ENCODE assay signal across 8 mouse cellular contexts in the genomic region with DNA sequence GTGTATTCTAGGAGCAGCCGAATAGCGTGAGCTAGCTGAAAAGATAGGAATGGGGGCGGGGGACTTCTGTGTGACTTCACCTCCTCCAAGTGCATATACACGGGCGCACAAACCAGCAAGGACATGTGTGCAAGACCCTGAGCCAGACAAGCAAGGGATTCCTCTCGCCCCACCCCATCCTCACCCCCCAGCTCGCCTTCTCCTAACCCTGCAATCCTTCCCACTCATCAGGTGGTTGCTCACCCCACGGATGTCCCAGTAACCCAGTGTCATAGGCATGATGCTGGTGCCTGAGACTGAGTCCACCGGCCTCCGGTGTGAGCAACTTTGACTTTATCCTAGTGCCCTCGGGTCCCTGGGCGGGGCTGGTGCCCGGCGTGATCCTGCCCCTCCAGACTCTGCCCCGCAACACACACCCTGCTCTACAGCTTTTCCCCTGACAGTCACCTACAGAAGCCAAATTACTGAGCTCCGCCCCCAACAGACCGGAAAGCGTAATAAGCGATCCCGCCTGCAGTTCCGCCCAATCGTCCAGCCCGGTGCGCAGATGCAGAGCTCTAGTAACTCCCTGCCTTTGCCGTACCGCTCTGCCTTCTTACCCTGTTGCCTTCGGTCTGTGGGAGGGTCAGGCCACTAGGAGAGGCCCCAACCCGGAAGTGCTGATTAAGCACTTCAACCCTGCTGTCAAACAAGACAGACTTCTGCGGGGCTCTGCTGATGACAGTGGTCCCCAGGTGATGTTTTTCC. TPM values are rescaled to one million over a fixed set of nuclear protein-coding genes. Genes with fewer than 3 reads are reported as not detected.
DNase-seq lines count a peak whose midpoint lies in the region; ATAC-seq and TF ChIP-seq lines count a peak whose summit lies in the region.

A gene (minus strand): TSS at position 501 of the 747 bp plus-strand sequence.

- H3K9me3 ChIP-seq in hindbrain, postnatal 0 days (ENCODE audit: low read length) = no peaks in the 10 kb centered on the region

- H3K27me3 ChIP-seq in hindbrain, postnatal 0 days (ENCODE audit: insufficient read depth, low read length) = no peaks in the 10 kb centered on the region

- peak; percentile 91 for ATAC-seq in hindbrain, postnatal 0 days

- peak within 1 kb of the TSS; percentile 74; the same call in 1 of the 2 replicates for H3K27ac ChIP-seq in hindbrain, postnatal 0 days

- peak; percentile 29 for TF ChIP-seq CTCF in hindbrain, postnatal 0 days (IDR thresholded peaks at IDR 0.05; ENCODE audit: low read depth)

- H3K4me1 ChIP-seq in hindbrain, postnatal 0 days (ENCODE audit: insufficient read depth, low read length) = peaks cover 11% of the 10 kb centered on the region

- DNase-seq in adrenal gland, adult (ENCODE audit: inconsistent age in 2 of 2, low spot score in 1 of 2) = peak; percentile 93 to 97
- peak; percentile 91 for DNase-seq in embryo, embryonic 10 days (ENCODE audit: low spot score)
- DNase-seq in gastrocnemius, adult 8-10 months (ENCODE audit: low spot score in 2 of 2) = peak; percentile 83 to 88
- peak; percentile 90 for DNase-seq in hindbrain, postnatal 0 days (ENCODE audit: low spot score)
- DNase-seq in left cerebral cortex, adult 18-20 months (ENCODE audit: low spot score in 2 of 2) = peak; percentile 86
- peak; percentile 90 to 94 for DNase-seq in lung, postnatal 4 days
- DNase-seq in retina, postnatal 1 day = peak; percentile 87
- peak; percentile 85 for DNase-seq in thymus, postnatal 4 days

- 6% methylated on average over 29 of the region's 29 CpGs for WGBS in hindbrain, postnatal 0 days

- no peaks in the 10 kb centered on the region for H3K36me3 ChIP-seq in hindbrain, postnatal 0 days (ENCODE audit: insufficient read depth, low read length)

- peak within 1 kb of the TSS; percentile 48 for H3K4me3 ChIP-seq in hindbrain, postnatal 0 days (ENCODE audit: low read length)

- peak within 1 kb of the TSS; percentile 60 for H3K9ac ChIP-seq in hindbrain, postnatal 0 days (replicated peaks; ENCODE audit: low read length)

- peak within 1 kb of the TSS; percentile 87 for H3K4me2 ChIP-seq in hindbrain, postnatal 0 days (ENCODE audit: low read depth, low read length)

RNA-seq across cellular contexts. Expression of the gene that starts here (rescaled TPM):
- 10 to 100 TPM; 11.7 to 18.7 (median 14.1) TPM for total RNA-seq in gastrocnemius, adult 8-10 months (2022)
- 6.7 and 6.9 TPM in 2 replicates for total RNA-seq in hindbrain, postnatal 0 days (2014; rRNA removed)
- polyA plus RNA-seq in hindbrain, postnatal 0 days (2015; fragmentation: Nextera tagmentation; extraction: Ambion mirVana) = 22.5 and 23.0 TPM in 2 replicates
- 10 to 100 TPM; 11.5 to 11.6 TPM for total RNA-seq in left cerebral cortex, adult 18-20 months (2021)

Comparison
In these comparisons a context has a peak if more than half of its experiments do, and no peak if none do; other contexts are left out.
1. Peak in every context shown above with its lines: DNase-seq, ATAC-seq, H3K4me3 ChIP-seq and H3K27ac ChIP-seq.